Mouse (Mus musculus) monocyte, adult 5-6 weeks (primary cell): ENCODE results near the gene Ddias. TPM values are rescaled to one million over a fixed set of nuclear protein-coding genes. Genes with fewer than 3 reads are reported as not detected.
A peak's percentile ranks its signal among the peaks of the same experiment; 100 is the strongest.

ENCODE experiments used
- ATAC-seq: fragments of 153-309, 156-312 bp; replicated peaks from 2 replicates; pipeline ENCODE4 v1.8.0; 2017; ENCODE audit warnings: mild to moderate bottlenecking; ENCODE audit not compliant: low TSS enrichment, insufficient number of reproducible peaks, severe bottlenecking, poor library complexity, low FRiP score
- total RNA-seq: library from RNA; stranded (forward); fragments of 200-1000, 200-491, 200-594 nt; gene quantifications from 3 replicates; pipeline ENCODE4 v1.2.3, GENCODE M21; 2017

Gene Ddias
- total RNA-seq, 1 experiment from 2014 or later: 2.6 TPM

- ATAC-seq: peak; percentile 84
These were observed 838 bp upstream of the Ddias start for GRCm38 (mm10) chr7:92874761-92875408.

GRCm38 (mm10) chr7:92871596-92871995 is 2.5 kb downstream of the Ddias start:
- ATAC-seq: no peak

DNA sequence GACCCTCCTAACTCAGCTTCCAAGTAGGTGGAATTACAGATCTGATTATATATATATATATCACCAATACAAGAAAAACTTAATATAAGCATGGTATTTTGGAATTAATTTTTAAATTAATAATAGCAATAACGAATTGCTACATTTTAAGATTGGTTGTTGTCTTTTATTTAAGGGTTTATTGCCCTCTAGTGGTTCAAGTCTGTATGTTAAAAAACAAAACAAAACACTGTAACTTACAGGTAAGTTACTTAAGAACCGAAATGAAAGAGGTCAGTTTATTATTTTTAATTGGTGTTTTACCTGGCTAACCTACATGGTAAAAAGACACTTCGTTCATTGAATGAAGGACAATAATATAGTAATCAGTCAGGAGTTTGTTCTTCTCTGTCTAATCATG is 3.9 kb downstream of the Ddias start:
- no peak for ATAC-seq

GRCm38 (mm10) chr7:92866526-92866925 is 7.5 kb downstream of the Ddias start:
- 0 out of 2 replicates have a peak, but pooled peaks have one; percentile 38 for ATAC-seq

- no peak for ATAC-seq
These were observed 25.8 kb downstream of the Ddias start for GRCm38 (mm10) chr7:92848246-92848645.

GRCm38 (mm10) chr7:92842254-92842653 is 31.8 kb downstream of the Ddias start:
- ATAC-seq: no peak

DNA sequence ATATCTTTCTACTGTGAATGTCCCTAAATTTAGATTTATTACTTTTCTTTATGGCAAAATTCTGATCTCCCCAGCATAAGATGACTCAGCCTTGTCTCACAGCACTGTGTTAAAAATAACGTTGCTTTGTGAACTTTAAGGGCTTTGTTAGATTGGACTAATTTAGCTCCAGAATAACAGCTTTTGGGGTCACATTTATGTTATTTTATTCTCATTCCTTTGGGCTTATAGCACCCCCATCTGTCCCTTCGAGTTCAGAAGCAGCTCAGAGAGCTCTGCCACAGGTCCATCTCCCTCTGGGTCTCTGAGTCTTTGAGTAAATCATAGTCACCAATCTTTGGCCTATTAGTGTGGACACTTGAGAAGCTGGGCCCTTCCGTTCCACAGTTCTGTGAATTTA is 36.1 kb downstream of the Ddias start:
- ATAC-seq: no peak

DNA sequence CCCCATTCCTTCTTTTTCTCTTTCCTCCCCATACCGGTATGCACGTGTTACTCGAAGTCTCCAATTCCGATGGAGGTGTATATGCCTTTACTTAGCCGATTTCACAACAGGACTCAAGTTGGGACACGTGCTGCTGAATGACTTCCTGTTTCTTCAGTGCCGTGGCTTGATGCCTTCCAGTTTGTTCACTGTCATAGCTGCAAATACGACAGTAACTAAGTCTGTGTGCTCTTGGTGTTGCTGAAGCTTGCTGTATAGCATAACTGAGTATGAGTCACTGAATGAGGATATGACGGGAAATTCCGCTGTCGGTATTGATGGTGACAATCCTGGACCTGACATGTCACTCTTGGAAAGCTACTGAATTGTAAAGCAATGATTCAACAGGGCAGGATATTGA is 36.8 kb downstream of the Ddias start:
- ATAC-seq: peak; percentile 70

- ATAC-seq: no peak
These were observed 37.6 kb downstream of the Ddias start for GRCm38 (mm10) chr7:92836447-92836846.

- ATAC-seq: no peak
These were observed 39.7 kb downstream of the Ddias start for GRCm38 (mm10) chr7:92834391-92834790.

DNA sequence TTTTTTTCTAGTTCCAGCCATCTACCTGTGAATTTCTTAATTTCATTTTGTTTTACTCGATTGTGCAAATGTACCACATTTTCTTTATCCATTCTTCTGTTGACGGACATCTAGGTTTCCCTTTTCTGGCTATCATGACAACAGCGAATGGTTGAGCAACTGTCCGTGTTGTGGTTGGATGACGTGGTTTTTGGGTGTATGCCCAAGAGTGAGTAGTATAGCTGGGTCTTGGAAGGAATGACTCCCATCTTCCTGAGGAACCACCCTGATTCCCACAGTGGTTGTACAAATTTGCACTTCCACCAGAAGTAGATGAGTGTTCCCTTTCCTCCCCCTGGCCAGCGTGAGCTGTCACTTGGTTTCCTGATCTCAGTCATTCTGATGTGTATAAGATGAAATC is 41.7 kb downstream of the Ddias start:
- no peak for ATAC-seq

GRCm38 (mm10) chr7:92827981-92828380 is 46.1 kb downstream of the Ddias start:
- no peak for ATAC-seq

DNA sequence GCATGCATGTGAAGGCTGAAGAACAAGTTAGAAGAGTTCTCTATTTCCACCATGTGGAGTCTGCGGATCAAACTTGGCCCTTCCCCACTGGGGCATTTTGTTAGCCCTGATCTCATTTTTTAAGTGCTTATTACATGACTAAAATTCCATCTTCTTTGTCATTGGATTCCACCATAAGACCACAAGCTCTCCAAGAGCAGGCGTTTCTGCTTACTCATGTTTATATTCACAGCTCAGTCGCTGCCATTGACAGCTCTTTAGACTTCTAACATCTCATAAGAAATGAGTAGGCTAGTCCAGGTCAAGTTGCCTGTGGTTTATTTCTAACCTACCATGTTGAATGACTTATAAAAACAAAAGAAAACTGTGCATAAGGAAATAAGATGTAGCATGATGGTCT is 47.8 kb downstream of the Ddias start:
- no peak for ATAC-seq

DNA sequence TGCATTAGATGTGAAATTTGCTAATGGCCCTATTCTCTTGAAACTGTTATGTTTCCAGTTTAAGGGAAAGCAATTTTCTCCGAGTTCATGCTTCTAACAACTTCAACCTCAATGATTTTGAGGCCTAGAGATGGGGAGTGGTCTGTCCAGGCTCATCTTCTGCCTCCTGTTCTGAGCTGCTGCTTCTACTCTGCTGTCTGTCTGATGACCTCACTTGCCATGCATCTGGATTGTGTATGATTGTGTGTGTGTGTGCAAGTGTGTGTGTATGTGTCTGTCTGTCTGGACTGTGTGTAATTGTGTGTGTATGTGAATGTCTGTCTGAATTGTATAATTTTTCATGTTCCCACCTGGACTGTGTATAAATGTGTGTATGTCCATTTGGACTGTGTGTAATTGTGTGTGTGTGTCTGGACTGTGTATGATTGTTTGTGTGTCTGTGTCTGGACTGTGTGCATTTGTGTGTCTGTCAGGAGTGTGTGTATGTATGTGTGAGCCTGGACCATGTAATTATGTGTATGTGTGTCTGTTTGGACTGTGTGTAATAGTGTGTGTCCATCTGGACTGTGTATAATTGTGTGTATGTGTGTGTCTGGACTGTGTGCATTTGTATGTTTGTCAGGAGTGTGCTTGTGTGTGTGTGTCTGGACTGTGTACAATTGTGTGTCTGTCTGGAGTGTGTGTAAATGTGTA is 51.5 kb downstream of the Ddias start:
- no peak for ATAC-seq

GRCm38 (mm10) chr7:92821871-92822270 is 52.2 kb downstream of the Ddias start:
- ATAC-seq: no peak

DNA sequence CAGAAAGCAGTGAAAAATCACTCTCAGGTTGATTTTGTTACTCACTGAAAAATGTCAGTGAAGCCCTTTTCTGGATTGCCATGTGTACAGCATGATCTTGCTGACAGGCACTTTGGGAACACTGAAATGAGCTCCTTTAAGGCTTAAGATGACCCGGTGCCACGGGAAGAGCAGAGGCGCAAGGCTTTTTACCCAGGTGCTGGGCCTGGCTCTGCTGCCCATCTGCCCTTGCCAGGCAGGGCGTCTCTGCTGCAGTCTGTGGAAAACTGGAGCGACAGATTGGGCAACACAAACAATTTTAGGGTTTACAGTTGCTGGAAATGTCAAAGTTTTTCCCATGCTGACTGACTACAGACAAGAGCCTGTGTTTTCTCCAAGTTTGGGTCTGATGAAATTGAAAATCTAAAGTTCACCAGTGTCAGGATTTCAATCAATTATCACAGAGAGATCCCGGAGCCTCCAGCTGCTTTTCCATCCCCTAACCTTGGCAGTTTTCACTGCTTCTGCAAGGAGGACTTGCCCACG is 53.0 kb downstream of the Ddias start:
- no peak for ATAC-seq

GRCm38 (mm10) chr7:92820410-92820809 is 53.6 kb downstream of the Ddias start:
- ATAC-seq: no peak

DNA sequence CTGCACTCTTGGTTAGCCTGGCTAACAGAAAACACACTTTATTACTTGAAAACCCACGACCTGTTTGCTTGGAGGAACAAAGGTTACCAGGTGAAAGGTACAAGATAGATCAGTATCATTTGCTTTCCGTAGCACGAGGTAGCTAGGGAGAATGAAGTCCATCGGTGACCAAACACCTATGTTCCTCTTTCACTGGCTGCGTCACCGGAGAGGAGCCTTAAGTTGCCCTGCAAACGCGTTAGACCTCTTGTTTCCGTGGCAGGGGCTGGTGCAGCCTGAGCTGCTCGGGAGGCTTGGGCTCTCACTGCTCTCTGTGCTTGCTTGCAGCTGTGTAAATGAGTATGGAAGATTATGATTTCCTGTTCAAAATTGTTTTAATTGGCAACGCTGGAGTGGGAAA is 54.4 kb downstream of the Ddias start:
- ATAC-seq: no peak

DNA sequence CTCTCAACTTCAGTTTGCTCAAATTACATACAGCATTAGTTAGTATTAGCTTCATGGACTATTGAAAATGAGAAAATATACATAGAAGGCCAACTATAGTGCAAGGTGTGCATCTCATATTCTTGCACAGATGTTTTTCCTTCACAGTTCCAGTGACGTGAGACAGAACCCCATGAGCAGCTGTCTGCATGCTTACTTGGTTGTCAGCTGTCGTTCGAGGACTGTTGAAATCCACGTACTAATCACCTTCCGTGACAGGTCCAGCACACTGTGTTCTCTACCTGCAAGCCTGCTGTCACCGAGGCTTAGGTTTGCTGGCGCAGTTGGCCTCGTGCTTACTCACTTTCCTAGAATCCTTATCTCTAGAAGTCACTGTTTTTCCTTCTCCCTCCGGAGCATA is 56.2 kb downstream of the Ddias start:
- ATAC-seq: no peak

DNA sequence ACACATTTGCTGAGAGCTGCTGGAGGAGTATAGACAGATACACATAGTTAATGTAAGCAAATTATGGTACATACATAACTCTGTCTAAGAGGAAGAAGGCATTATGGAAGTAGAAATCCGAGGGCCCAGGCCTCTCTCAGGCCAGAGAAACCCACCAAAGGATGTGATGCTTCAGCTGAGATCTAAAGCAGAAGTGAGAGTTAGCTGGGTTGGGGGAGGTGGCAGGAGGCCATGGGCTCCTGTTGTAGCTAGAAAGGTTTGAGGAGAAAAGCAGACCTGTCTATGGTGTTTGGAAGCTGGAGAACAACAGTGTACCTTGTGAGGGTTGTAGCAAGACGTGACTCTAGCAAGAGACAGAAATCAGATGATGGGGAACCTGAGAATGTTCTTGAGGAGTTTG is 56.8 kb downstream of the Ddias start:
- 0 out of 2 replicates have a peak, but pooled peaks have one; percentile 43 for ATAC-seq
